Mouse (Mus musculus): ENCODE data around the gene Lypd6b.

Gene Lypd6b

DNA sequence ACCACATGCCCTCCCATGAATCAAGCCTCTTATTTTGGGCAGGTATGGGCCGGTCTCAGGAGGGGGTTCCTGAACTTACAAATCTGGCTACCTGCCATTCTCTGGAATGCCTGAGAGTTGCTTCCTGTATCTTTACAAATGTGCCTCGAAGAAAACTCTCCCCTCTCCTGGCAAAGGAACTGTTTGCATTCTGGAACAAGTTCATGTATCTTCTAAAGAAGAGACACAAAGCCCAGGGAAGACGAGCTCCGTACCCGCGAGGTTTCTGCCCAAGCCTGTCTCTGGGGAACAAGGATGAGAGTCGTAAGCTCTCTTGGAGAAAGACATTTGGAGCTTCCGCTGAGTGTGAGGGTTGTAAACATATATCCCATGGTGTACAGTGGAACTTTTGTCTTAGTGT lies 150.8 kb downstream of the Lypd6b start:
- no peak for DNase-seq (ENCODE audit: low spot score in 2 of 2)

DNA sequence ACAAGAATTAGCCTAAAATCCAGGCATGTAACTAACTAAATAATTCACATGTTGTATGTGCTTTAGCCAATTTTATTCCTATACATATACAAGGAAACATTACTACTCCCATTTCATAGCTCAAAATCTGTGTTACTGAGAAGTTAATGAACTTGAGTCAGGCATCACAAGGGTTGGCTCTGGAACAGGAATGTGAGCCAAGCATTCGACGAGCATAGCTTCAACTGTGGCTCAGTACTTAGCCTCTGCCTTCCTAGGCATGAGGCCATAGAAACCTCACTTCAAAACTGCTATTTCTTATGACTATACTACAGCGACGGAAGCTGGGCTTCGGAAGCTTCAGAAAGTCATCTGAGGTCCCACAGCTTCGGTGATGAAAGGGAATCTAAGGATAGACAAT lies 152.9 kb downstream of the Lypd6b start:
- no peak for DNase-seq (ENCODE audit: low spot score in 2 of 2)

DNA sequence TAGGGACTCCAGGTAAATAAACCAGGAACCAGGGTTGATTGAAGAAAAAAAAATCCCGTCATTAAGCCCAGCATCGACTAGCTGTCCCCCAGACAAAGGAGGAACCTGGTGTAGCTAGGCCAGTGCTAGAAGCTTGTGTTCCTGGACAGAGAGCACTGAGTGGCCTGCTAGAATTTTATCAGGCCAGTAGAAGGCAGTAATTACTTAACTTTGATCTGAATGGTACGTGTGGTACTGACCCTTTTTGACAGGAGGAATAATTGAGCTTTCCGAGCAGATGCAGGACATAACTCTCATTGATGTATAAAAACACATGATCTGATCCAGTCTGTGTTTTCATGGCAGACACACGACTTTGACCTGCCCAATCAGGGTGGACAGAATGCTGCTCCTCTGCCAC lies 154.6 kb downstream of the Lypd6b start:
- DNase-seq (ENCODE audit: low spot score in 2 of 2): no peak

DNA sequence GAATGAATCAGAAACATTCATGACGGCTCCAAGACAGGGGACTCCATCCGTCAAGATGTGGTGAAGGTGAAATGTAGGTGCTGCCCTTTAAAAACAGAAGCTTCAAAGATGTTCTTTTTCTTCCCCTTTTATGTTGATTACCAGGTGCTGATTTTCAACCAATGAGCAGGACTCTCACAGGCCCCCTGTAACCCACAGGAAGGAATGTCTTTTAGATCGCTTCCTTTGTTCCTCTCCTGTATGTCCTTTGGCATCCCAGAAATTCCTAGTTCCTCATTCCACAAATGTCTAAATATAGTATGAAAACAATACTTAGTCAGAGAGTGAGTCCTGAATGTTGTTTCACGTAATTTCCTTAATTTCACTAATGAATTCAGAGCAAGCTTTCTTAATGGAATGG lies 164.2 kb downstream of the Lypd6b start:
- DNase-seq (ENCODE audit: low spot score in 2 of 2): no peak

DNA sequence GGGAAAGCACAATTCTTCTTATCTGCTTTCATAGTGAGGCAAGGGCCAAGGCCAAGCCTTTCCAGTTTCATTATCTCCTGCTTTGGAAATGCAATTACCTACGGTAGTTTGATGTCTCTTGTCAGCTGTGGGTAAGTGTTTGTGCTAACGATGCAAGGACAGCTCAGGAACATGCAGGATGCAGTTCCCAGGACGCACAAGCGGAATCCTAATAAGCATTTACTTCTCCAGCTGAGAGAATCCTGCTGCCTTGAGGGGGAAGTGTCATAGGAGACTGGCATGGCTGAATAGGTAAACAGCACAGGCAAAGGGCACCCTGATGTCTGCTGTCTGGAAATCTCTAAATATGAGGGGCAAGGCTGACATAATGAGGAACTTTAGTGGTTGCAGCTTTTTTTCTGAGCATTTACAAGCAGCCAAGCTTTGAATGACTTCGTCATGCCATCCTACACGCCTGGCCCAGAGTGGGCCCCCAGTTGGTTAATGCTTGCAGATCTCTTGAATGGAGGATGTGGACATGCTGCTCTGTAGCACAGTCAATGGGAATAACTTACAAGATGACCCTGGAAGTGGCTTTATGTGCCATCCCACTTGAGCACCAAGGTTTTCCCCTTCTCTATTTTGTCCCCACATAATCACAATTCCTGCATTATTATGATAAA lies 165.3 kb downstream of the Lypd6b start:
- no peak for DNase-seq (ENCODE audit: low spot score in 2 of 2)

DNA sequence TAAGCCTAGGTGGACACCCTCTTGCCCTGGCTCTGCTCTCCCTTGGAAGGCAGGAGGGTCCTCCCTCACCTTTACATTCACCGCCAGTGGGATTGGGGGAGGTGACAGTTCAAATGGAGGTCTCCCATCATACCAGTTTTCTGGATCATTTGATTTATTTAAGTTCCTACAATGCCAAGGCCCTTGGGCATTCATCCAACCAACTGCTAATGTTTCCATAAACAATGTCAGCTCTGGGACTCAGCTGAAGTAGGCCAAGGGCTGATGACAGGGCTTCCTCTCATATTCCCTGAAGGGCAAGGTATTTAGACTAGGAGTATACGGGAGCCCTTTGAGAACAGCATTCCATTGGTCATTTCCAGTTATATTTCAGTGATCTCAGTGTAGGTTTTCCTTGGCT lies 170.0 kb downstream of the Lypd6b start:
- DNase-seq (ENCODE audit: low spot score in 2 of 2): no peak

DNA sequence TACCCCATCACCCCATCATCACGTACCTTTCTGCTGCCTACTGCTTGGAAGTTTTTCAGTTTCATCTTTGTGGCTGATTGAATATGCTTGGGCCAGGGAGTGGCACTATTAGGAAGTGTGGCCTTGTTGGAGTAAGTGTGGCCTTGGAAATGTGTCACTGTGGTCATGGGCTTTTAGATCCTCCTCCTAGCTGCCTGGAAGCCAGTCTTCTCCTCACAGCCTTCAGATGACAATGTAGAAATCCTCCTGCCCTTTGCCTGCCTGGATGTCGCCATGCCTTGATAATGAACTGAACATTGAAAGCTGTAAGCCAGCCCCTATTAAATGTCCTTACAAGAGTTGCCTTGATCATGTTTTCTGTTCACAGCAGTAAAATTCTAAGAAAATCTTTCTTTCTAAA lies 174.5 kb downstream of the Lypd6b start:
- DNase-seq (ENCODE audit: low spot score in 2 of 2): no peak

DNA sequence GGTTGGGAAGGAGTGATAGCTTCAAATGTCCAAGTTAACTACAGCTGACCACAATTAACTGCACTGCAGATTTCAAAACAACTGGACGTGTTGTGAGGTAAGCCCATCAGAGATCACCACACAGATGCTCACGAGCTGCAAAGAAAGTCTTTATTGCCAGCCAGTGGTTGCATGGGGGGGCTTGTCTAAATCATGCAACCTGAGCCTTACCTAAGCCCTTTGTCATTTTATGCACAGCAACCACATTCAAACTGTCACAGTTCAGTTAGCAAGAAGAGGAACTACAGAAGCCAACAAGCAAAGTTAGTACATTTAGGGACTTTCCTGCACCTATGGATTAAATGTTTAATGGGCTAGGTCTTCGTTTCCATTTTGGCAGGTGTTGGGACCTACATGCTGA lies 177.4 kb downstream of the Lypd6b start:
- DNase-seq (ENCODE audit: low spot score in 2 of 2): no peak

DNA sequence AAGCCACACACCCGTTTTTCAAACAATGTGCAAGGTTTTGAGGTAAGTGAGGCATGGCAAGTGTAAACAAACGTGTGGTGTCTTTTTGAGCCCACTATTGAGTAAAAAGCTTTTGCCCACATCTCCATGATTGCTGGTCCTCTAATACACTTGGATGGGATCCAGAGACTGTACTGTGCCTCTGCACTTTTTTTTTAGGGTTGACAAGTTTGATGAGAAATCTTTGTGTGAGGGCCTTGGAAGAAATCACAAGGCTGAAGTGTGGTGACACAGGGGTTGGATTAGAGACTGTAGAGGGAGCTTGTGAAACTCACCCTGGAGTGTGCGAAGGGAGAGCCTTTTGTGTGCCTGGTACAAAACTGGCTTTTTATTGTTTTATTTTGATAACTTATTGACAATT lies 180.3 kb downstream of the Lypd6b start:
- no peak for DNase-seq (ENCODE audit: low spot score in 2 of 2)

DNA sequence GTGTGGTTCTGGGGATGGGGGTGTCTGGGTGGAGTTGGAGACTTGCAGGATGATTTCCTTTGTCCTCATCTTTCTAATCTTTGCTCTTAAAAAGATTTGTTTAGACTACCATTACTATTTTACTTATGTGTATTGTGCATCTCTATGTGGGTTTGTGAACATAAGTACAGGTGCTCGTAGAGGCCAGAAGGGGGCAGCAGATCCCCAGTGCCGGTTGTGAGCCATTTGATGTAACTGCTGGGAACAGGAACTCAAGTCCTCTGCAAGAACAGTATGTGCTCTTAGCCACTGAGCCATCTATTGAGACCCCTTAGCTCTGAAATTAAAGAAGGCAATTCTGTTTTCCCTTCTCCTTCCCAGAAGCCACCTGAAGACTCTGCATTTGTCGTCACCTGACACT lies 183.5 kb downstream of the Lypd6b start:
- no peak for DNase-seq (ENCODE audit: low spot score in 2 of 2)

DNA sequence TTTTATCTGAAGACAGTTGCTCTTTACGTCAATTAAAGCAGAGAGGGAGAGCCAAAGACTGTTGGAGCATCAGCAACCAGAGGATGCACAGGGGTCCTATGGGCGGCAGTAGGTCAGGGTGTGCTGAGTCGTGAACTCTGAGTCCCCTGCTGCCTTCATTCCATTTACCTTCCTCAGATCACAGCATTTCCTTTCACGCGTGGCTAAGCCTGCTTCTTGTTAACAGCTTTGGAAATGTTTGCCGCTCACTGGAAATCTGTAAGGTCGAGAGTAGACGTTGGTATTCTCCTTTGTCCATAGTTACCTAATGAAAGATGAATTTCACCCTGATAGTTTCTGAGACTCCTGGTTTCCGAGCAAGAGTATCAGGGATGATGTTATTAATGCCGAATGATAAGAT lies 191.1 kb downstream of the Lypd6b start:
- no peak for DNase-seq (ENCODE audit: low spot score in 2 of 2)

DNA sequence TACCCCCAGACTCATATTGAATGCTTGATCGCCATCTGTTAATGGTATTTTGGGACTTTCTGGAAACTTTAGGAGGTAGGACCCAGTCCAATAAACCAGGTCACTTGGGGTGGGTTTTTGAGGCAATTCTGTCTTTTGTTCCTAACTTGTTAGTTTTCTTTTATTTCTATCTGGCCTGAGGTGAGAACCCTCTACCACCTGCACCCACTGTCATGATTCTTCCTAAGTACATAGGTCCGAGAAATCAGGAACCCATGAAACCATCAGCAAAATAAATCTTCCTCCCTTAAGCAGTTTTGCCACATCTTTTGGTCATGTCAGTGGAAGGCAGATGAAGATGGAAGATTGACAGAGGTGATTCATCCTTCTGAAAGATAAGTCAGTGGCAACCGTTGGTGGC lies 192.5 kb downstream of the Lypd6b start:
- no peak for DNase-seq (ENCODE audit: low spot score in 2 of 2)

DNA sequence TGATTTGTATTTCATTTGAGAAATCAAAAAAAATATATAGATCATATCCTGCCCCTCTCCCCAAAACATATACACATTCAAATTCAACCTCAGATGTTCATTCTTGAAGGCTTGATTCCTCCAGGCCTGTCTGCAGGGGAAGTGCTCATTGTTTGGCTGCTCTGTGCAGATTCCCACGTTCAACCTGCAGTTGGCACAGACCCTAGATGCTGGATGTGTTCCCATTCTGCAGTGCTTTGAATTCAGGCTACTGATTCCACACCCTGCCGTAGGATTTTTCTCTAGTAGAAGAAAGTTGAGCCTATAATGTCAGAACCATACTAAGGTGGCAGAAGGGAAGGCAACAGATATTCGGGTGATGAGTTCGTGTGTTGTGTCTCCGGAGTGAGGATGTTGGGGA lies 195.5 kb downstream of the Lypd6b start:
- no peak for DNase-seq (ENCODE audit: low spot score in 2 of 2)

DNA sequence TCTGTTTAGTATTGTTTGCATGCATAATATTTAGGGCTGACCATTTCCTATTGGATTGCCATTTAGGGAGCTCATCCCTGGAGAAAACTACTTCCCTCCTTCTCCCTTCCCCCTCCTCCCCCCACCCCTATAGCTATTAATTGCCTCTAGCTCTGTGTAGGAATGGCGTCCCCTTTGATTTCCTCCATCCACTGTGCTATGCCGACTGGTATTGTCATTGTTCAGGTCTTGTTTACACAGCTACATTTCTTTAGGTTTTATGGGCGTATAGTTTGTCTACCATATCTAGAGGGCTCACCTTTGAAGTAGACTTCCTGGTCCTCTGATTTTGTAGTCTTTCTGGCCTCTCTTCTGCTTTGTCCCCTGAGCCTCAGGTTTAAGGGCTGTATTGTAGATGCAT lies 197.3 kb downstream of the Lypd6b start:
- DNase-seq (ENCODE audit: low spot score in 2 of 2): no peak

DNA sequence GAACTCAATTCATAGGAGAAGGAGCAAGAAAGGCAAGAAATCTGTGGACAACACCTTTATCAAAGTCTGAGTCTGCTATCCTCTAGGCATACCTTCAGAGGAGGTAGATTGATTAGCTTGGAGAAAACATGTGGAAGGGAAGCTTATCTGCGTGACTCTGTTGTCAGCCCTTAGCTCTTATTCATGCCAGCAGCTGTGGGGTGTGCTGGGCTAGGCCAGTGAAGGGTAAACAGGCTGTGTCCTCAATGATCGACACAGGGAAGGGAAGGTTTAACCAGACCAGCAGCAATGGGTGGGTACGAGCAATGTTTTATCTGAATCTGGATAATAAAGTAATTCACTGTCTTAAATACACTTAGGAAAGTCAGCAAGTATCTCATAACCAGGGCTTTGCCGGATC lies 208.4 kb downstream of the Lypd6b start:
- no peak for DNase-seq (ENCODE audit: low spot score in 2 of 2)

DNA sequence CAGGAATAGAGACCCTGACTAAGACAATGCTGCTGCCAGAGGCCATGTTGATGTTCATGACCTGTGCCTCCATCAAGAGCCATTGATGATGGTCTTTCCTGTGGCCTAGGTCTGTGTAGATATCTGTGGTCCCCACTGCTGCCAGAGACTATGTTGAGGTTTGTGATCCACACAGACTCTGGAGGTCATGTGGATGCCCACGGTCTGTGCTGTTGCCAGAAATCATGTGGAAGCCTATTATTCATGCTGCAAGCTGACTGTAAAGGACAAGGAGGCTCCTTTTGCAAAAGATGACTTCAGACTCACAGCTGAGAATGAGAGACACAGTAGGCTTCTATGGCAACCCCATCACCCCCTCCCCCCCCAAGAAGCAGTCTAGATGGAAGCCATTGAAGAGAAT lies 209.7 kb downstream of the Lypd6b start:
- DNase-seq (ENCODE audit: low spot score in 2 of 2): no peak

All from spleen, postnatal 14 days (tissue).